Mouse (Mus musculus) E14TG2a.4 (cell line): Measurements from ENCODE around the gene Pank3.

ENCODE experiments used
- H3K27me3 ChIP-seq: 2 replicates; pipeline ENCODE4 v1.6.1; 2014; ENCODE audit warnings: low read length, control low read depth; ENCODE audit not compliant: insufficient read depth
- H3K36me3 ChIP-seq: 2 replicates; pipeline ENCODE4 v1.6.1; 2014; ENCODE audit warnings: low read length, control low read depth; ENCODE audit not compliant: insufficient read depth
- H3K4me1 ChIP-seq: replicated peaks from 2 replicates; pipeline ENCODE4 v1.6.1; 2014; ENCODE audit warnings: low read depth, low read length, control low read depth
- H3K4me3 ChIP-seq: replicated peaks from 2 replicates; pipeline ENCODE4 v1.5.1; 2014; ENCODE audit warnings: mild to moderate bottlenecking, low read length
- H3K9me3 ChIP-seq: 2 replicates; pipeline ENCODE4 v1.6.1; 2014; ENCODE audit warnings: low read length, control low read depth
- CTCF ChIP-seq: conservative IDR thresholded peaks from 2 replicates; pipeline ENCODE4 v1.5.1; 2014; ENCODE audit warnings: low read length
- NANOG ChIP-seq: IDR thresholded peaks from 2 replicates; pipeline ENCODE4 v1.6.1; 2014; ENCODE audit warnings: borderline replicate concordance, low read length, mixed read lengths
- POU5F1 ChIP-seq: IDR thresholded peaks from 2 replicates; pipeline ENCODE4 v1.6.1; 2014; ENCODE audit warnings: low read length, borderline replicate concordance

Gene Pank3

GRCm38 (mm10) chr11:35769188-35769745 lies at the start of gene Pank3:
Gene Pank3 (plus strand): TSS chr11:35769484.
- Histone ChIP-seq H3K4me3 (peak within 1 kb of the TSS; percentile 96), H3K36me3 (peaks cover 18% of the 10 kb centered on the region), H3K9me3 (no peaks in the 10 kb centered on the region), H3K27me3 (peaks cover 4% of the 10 kb centered on the region), H3K4me1 (peaks cover 51% of the 10 kb centered on the region)
- no peak for TF ChIP-seq CTCF
- TF ChIP-seq NANOG, result peak; percentile 10; the same call in 1 of the 2 replicates
- TF ChIP-seq POU5F1, result no peak

- no peaks in the 10 kb centered on the region for H3K4me1 ChIP-seq
- peaks cover 14% of the 10 kb centered on the region for H3K27me3 ChIP-seq
- no peak overlapping the region for H3K4me3 ChIP-seq
- no peak for TF ChIP-seq NANOG
- H3K9me3 ChIP-seq, result no peaks in the 10 kb centered on the region
- no peaks in the 10 kb centered on the region for H3K36me3 ChIP-seq
Measured at GRCm38 (mm10) chr11:35723876-35724275, 45.4 kb upstream of the Pank3 start.

GRCm38 (mm10) chr11:35726341-35726846 lies 42.9 kb upstream of the Pank3 start:
- TF ChIP-seq CTCF (no peak), POU5F1 (no peak), NANOG (no peak)
- H3K4me3 ChIP-seq, result no peak overlapping the region
- peaks cover 15% of the 10 kb centered on the region for H3K27me3 ChIP-seq
- H3K4me1 ChIP-seq, result peaks cover 5% of the 10 kb centered on the region; the same call in 1 of the 2 replicates
- no peaks in the 10 kb centered on the region for H3K9me3 ChIP-seq
- no peaks in the 10 kb centered on the region for H3K36me3 ChIP-seq

GRCm38 (mm10) chr11:35728200-35728599 lies 41.1 kb upstream of the Pank3 start:
- Histone ChIP-seq H3K4me3 (no peak overlapping the region), H3K4me1 (peaks cover 5% of the 10 kb centered on the region; the same call in 1 of the 2 replicates), H3K9me3 (peaks cover 4% of the 10 kb centered on the region), H3K27me3 (peaks cover 17% of the 10 kb centered on the region), H3K36me3 (no peaks in the 10 kb centered on the region)
- TF ChIP-seq NANOG, result no peak
- TF ChIP-seq POU5F1, result no peak
- peak; percentile 19 for TF ChIP-seq CTCF

- H3K36me3 ChIP-seq, result no peaks in the 10 kb centered on the region
- no peak for TF ChIP-seq NANOG
- no peak for TF ChIP-seq POU5F1
- TF ChIP-seq CTCF, result no peak
Measured at GRCm38 (mm10) chr11:35729186-35729585, 40.1 kb upstream of the Pank3 start.

GRCm38 (mm10) chr11:35732366-35732765 lies 36.9 kb upstream of the Pank3 start:
- no peak for TF ChIP-seq POU5F1
- TF ChIP-seq CTCF, result no peak
- no peak; the same call in 1 of the 2 replicates for TF ChIP-seq NANOG

More at GRCm38 (mm10) chr11:35729186-35729585, 40.1 kb upstream of the Pank3 start:
- Histone ChIP-seq H3K4me1 (peaks cover 5% of the 10 kb centered on the region; the same call in 1 of the 2 replicates), H3K27me3 (peaks cover 14% of the 10 kb centered on the region), H3K9me3 (peaks cover 4% of the 10 kb centered on the region), H3K4me3 (no peak overlapping the region)

GRCm38 (mm10) chr11:35736817-35737216 lies 32.5 kb upstream of the Pank3 start:
- peaks cover 4% of the 10 kb centered on the region for H3K9me3 ChIP-seq
- peak; percentile 85 for TF ChIP-seq CTCF
- no peak for TF ChIP-seq POU5F1
- H3K4me1 ChIP-seq, result no peaks in the 10 kb centered on the region
- no peak overlapping the region for H3K4me3 ChIP-seq
- H3K27me3 ChIP-seq, result no peaks in the 10 kb centered on the region
- H3K36me3 ChIP-seq, result no peaks in the 10 kb centered on the region

More at GRCm38 (mm10) chr11:35732366-35732765, 36.9 kb upstream of the Pank3 start:
- Histone ChIP-seq H3K9me3 (peaks cover 4% of the 10 kb centered on the region), H3K4me3 (no peak overlapping the region), H3K4me1 (peaks cover 5% of the 10 kb centered on the region; the same call in 1 of the 2 replicates), H3K27me3 (peaks cover 13% of the 10 kb centered on the region), H3K36me3 (no peaks in the 10 kb centered on the region)

GRCm38 (mm10) chr11:35737262-35737661 lies 32.0 kb upstream of the Pank3 start:
- H3K27me3 ChIP-seq, result no peaks in the 10 kb centered on the region
- no peak overlapping the region for H3K4me3 ChIP-seq
- H3K4me1 ChIP-seq, result no peaks in the 10 kb centered on the region
- H3K36me3 ChIP-seq, result no peaks in the 10 kb centered on the region
- H3K9me3 ChIP-seq, result peaks cover 3% of the 10 kb centered on the region
- TF ChIP-seq POU5F1, result no peak
- TF ChIP-seq CTCF, result no peak
- no peak for TF ChIP-seq NANOG

- no peaks in the 10 kb centered on the region for H3K27me3 ChIP-seq
- no peaks in the 10 kb centered on the region for H3K4me1 ChIP-seq
Measured at GRCm38 (mm10) chr11:35738102-35738501, 31.2 kb upstream of the Pank3 start.

More at GRCm38 (mm10) chr11:35738102-35738501, 31.2 kb upstream of the Pank3 start:
- Histone ChIP-seq H3K9me3 (no peaks in the 10 kb centered on the region), H3K4me3 (no peak overlapping the region), H3K36me3 (no peaks in the 10 kb centered on the region)
- TF ChIP-seq CTCF (no peak), NANOG (no peak), POU5F1 (no peak)
